Mouse (Mus musculus): Measurements from ENCODE around the gene Erg.
A peak's percentile ranks its signal among the peaks of the same experiment; 100 is the strongest.

DNA sequence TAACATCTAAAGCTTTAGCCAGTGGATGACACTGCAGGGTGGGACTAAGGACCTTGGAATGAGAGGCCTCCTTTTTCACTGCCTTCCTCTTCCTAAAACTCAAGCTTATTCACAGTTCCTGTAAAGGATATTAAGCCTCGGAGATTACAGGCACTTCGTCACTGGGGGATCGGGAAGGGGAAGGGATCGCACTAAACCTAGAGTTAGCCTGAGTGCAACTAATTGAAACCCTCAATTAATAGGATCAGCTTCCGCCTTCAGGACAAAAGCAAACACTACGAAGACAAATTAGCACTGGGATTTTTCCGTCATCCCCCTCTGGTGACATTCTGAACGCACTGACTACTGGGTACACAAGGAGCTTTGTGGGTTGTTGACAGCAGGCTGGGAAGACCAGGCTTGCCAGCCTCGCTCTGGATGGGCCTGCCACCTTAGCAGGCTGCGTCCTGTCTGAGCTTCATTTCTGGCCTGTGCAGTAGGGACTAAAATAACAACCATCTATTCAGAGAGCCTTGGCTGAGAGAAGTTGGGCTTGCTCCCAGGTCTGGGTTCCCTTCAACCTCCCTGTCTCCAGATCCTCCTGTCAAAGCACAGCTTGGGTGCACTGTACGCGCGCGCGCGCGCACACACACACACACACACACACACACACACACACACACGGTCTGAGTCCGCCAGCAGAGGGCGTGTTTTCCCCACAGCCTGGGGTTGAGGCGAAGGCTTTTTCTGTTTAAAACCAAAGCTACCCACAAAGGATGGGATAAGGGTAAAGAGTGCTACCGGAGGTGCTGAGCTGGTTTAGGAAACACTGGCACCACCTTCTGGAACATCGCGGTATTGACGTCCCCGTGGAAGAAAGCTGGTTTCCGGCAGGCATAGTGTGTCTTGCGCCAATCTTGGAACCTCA lies 245.3 kb downstream of the Erg start:
- TF ChIP-seq CTCF (IDR thresholded peaks at IDR 0.05; ENCODE audit: borderline replicate concordance, insufficient read depth, low read depth, low read length) (peak; percentile 87), POLR2A (IDR thresholded peaks at IDR 0.05; ENCODE audit: borderline replicate concordance, insufficient read depth, low read length) (no peak)
